Mouse (Mus musculus) heart, embryonic 12.5 days (tissue): Measurements from ENCODE around the gene Secisbp2. TPM values are rescaled to one million over a fixed set of nuclear protein-coding genes. Genes with fewer than 3 reads are reported as not detected.
A peak's percentile ranks its signal among the peaks of the same experiment; 100 is the strongest.

Experiments used
- ATAC-seq: fragments of 200-750 bp; cut with Nextera tagmentation; 2 replicates; pipeline ENCODE4 v1.8.0; 2017; ENCODE audit warnings: moderate TSS enrichment, moderate library complexity; ENCODE audit not compliant: insufficient number of reproducible peaks, low FRiP score
- H3K27ac ChIP-seq: fragments of 300-500 bp; sonication (generic); 2 replicates; pipeline ENCODE4 v1.5.1; 2016; ENCODE audit warnings: mild to moderate bottlenecking, moderate library complexity; ENCODE audit not compliant: poor library complexity, severe bottlenecking
- H3K27me3 ChIP-seq: fragments of 300-500 bp; sonication (generic); replicated peaks from 2 replicates; pipeline ENCODE4 v1.6.1; 2016; ENCODE audit warnings: mild to moderate bottlenecking, moderate library complexity
- H3K36me3 ChIP-seq: fragments of 300-500 bp; sonication (generic); 2 replicates; pipeline ENCODE4 v1.6.1; 2016; ENCODE audit warnings: mild to moderate bottlenecking, moderate library complexity
- H3K4me1 ChIP-seq: fragments of 300-500 bp; sonication (generic); replicated peaks from 2 replicates; pipeline ENCODE4 v1.6.1; 2016; ENCODE audit warnings: mild to moderate bottlenecking
- H3K4me2 ChIP-seq: fragments of 300-500 bp; sonication (generic); 2 replicates; pipeline ENCODE4 v1.6.1; 2016; ENCODE audit warnings: mild to moderate bottlenecking, moderate library complexity
- H3K4me3 ChIP-seq: fragments of 300-500 bp; sonication (generic); 2 replicates; pipeline ENCODE4 v1.5.1; 2016; ENCODE audit warnings: mild to moderate bottlenecking
- H3K9ac ChIP-seq: fragments of 300-500 bp; sonication (generic); 2 replicates; pipeline ENCODE4 v1.6.1; 2016; ENCODE audit warnings: mild to moderate bottlenecking, moderate library complexity
- H3K9me3 ChIP-seq: fragments of 300-500 bp; sonication (generic); replicated peaks from 2 replicates; pipeline ENCODE4 v1.6.1; 2016; ENCODE audit warnings: mild to moderate bottlenecking, moderate library complexity
- WGBS: fragments of 180-500 bp; shearing (Covaris S2); methylation state at CpG from one replicate; pipeline ENCODE4 v1.1.7; 2016; 5-methylcytosine and 5-hydroxymethylcytosine counted together
- polyA plus RNA-seq: library from polyadenylated mRNA; unstranded; fragments of >200 nt; fragmentation: Nextera tagmentation; extraction: Ambion mirVana; gene quantifications from 2 replicates; pipeline ENCODE4 v1.2.1, GENCODE M21; 2016

Secisbp2 gene
- polyA plus RNA-seq, 1 experiment from 2014 or later, result 27.9 TPM

DNA sequence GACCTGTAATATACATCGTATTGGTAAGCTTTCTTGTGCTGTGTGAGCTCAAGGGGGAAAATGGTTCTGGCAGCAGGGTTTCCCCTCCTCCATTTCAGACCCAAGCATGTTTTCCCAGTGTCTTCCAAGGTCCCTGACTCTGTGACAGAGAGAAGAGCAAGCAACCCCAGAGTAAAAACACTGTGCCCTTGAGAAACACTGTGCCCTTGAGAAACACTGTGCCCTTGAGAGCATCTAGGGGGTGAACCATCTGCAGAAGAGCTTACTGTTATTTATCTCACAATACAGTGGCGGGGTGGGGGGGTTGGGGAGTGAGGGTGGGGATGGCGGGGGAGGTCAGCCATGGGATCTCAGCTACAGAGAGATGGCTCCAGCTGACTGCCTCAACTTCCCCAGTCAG, 67.8 kb downstream of the Secisbp2 start:
- Histone ChIP-seq H3K9me3 (0 out of 2 replicates have a peak, but pooled peaks cover 5% of the 10 kb centered on the region), H3K4me3 (no peak overlapping the region), H3K27ac (no peak overlapping the region), H3K36me3 (peaks cover 22% of the 10 kb centered on the region), H3K4me1 (peaks cover 23% of the 10 kb centered on the region), H3K27me3 (no peaks in the 10 kb centered on the region; the same call in 1 of the 2 replicates), H3K4me2 (no peak overlapping the region), H3K9ac (no peak overlapping the region)
- no peak for ATAC-seq
- WGBS, result 81% methylated on average over 3 of the region's 3 CpGs

DNA sequence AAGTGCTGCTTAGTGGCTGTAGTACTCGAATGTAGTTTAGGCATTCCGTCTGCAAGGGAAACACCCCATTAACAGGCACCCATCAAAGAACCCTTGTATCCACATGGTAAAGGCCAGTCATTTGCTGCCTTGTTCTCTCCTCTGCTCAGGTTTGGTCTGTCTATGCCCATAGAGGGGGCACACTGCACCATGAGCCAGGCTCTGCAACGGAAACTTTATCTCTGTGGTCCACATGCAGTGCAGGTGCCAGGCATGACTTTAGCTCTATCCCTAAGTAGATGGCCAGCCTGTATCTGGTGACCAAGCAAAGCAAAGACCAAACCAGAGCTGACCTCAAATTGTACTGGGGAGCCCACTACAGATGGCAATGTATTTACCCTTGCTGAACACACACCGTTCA, 69.1 kb downstream of the Secisbp2 start:
- Histone ChIP-seq H3K36me3 (peaks cover 22% of the 10 kb centered on the region), H3K4me2 (no peak overlapping the region), H3K27me3 (no peaks in the 10 kb centered on the region; the same call in 1 of the 2 replicates), H3K27ac (no peak overlapping the region), H3K9ac (no peak overlapping the region), H3K9me3 (0 out of 2 replicates have a peak, but pooled peaks cover 5% of the 10 kb centered on the region), H3K4me3 (no peak overlapping the region), H3K4me1 (peaks cover 14% of the 10 kb centered on the region; the same call in 1 of the 2 replicates)
- no peak for ATAC-seq
- WGBS, result 87% methylated on average over 4 of the region's 4 CpGs

- 74% methylated on average over 5 of the region's 5 CpGs for WGBS
These were observed 71.6 kb downstream of the Secisbp2 start for GRCm38 (mm10) chr13:51723114-51723513.

GRCm38 (mm10) chr13:51724566-51724965, 73.1 kb downstream of the Secisbp2 start:
- WGBS, result 67% methylated on average over 6 of the region's 6 CpGs
- no peak overlapping the region for H3K4me3 ChIP-seq
- no peak for ATAC-seq
- H3K36me3 ChIP-seq, result peaks cover 11% of the 10 kb centered on the region
- H3K27ac ChIP-seq, result no peak overlapping the region
- H3K4me2 ChIP-seq, result no peak overlapping the region
- H3K4me1 ChIP-seq, result peaks cover 12% of the 10 kb centered on the region
- H3K9ac ChIP-seq, result no peak overlapping the region
- no peaks in the 10 kb centered on the region for H3K9me3 ChIP-seq
- H3K27me3 ChIP-seq, result no peaks in the 10 kb centered on the region; the same call in 1 of the 2 replicates

More at GRCm38 (mm10) chr13:51723114-51723513, 71.6 kb downstream of the Secisbp2 start:
- Histone ChIP-seq H3K36me3 (peaks cover 22% of the 10 kb centered on the region), H3K4me3 (no peak overlapping the region), H3K27ac (no peak overlapping the region), H3K4me1 (peaks cover 5% of the 10 kb centered on the region; the same call in 1 of the 2 replicates), H3K27me3 (no peaks in the 10 kb centered on the region; the same call in 1 of the 2 replicates), H3K9me3 (0 out of 2 replicates have a peak, but pooled peaks cover 5% of the 10 kb centered on the region), H3K9ac (no peak overlapping the region), H3K4me2 (no peak overlapping the region)
- ATAC-seq, result no peak

DNA sequence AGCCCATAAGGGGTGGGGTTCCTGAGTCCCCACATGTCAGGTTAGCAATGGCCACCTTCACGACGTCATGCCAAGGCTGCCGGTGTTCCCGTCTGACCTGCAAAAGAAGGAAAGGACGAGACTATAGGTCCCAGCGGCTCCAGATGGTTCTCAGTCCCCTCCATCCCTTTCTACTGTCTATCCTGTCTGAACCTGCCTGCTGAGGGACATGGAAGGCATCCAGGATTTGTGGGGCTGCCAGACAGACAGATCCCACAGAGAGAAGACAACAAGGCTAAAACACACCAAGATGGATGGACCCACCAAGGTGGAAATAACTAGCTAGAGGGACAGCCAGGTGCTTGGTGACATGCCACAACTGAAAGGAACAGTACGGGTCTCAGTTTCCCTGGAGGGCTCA, 73.9 kb downstream of the Secisbp2 start:
- Histone ChIP-seq H3K27ac (no peak overlapping the region), H3K9me3 (no peaks in the 10 kb centered on the region), H3K4me3 (no peak overlapping the region), H3K27me3 (no peaks in the 10 kb centered on the region; the same call in 1 of the 2 replicates), H3K4me2 (no peak overlapping the region), H3K4me1 (peaks cover 21% of the 10 kb centered on the region), H3K9ac (no peak overlapping the region), H3K36me3 (peaks cover 6% of the 10 kb centered on the region)
- no peak for ATAC-seq
- WGBS, result 83% methylated on average over 7 of the region's 7 CpGs

- Histone ChIP-seq H3K36me3 (peaks cover 1% of the 10 kb centered on the region; the same call in 1 of the 2 replicates), H3K4me3 (no peak overlapping the region), H3K9ac (no peak overlapping the region), H3K27ac (no peak overlapping the region), H3K4me2 (no peak overlapping the region), H3K4me1 (peaks cover 24% of the 10 kb centered on the region), H3K9me3 (no peaks in the 10 kb centered on the region), H3K27me3 (no peaks in the 10 kb centered on the region; the same call in 1 of the 2 replicates)
- no peak for ATAC-seq
- 73% methylated on average over 8 of the region's 8 CpGs for WGBS
These were observed 74.6 kb downstream of the Secisbp2 start for GRCm38 (mm10) chr13:51725926-51726574.

DNA sequence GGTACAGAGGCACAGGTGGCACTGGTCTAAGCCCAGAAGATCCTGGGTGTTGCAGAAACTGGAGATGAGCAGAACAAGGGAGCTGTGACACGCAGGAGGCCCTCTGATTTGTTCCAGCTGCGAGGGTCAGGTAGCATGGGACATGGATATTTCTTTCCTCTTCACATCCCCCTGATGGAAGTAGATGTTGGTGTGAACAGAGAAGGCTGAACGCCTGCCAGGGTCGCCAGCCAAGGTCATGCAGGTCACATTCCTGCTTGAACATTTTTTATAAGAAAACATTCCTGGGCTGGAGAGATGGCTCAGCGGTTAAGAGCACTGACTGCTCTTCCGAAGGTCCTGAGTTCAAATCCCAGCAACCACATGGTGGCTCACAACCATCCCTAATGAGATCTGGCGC, 75.9 kb downstream of the Secisbp2 start:
- Histone ChIP-seq H3K4me3 (no peak overlapping the region), H3K4me2 (no peak overlapping the region), H3K9me3 (no peaks in the 10 kb centered on the region), H3K27me3 (no peaks in the 10 kb centered on the region; the same call in 1 of the 2 replicates), H3K27ac (no peak overlapping the region), H3K9ac (no peak overlapping the region), H3K4me1 (peaks cover 22% of the 10 kb centered on the region), H3K36me3 (no peaks in the 10 kb centered on the region)
- ATAC-seq, result no peak
- 77% methylated on average over 7 of the region's 7 CpGs for WGBS

- no peaks in the 10 kb centered on the region for H3K9me3 ChIP-seq
- 16% methylated on average over 4 of the region's 4 CpGs for WGBS
- 0 out of 2 replicates have a peak overlapping the region, but pooled peaks have one; percentile 23 for H3K27ac ChIP-seq
- no peaks in the 10 kb centered on the region for H3K27me3 ChIP-seq
- H3K4me1 ChIP-seq, result peaks cover 22% of the 10 kb centered on the region
- H3K4me2 ChIP-seq, result no peak overlapping the region
- ATAC-seq, result no peak
- H3K36me3 ChIP-seq, result no peaks in the 10 kb centered on the region
- peak overlapping the region; percentile 1; the same call in 1 of the 2 replicates for H3K9ac ChIP-seq
- H3K4me3 ChIP-seq, result no peak overlapping the region
These were observed 78.4 kb downstream of the Secisbp2 start for GRCm38 (mm10) chr13:51729887-51730361.

DNA sequence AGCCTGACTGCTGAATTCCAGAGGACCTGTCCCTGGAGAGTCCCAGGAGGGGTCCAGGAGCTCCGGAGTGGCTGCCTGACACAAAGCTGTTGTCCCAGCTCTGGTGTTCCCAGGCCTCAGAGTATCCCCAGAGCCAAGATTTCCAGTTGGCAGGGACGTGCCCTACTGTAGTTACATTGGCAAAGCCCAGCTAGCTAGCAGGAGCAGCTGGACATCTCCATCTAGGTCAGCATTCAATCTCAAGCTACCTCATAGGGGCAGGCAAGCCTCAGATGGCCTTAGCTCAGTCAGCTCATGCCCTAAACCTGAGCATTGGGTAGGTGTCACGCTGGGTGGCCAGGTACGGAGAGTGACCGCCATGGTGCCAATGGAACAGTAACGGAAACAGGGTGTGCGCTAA, 80.0 kb downstream of the Secisbp2 start:
- Histone ChIP-seq H3K4me3 (no peak overlapping the region), H3K4me2 (no peak overlapping the region), H3K27ac (no peak overlapping the region), H3K27me3 (no peaks in the 10 kb centered on the region), H3K4me1 (peaks cover 30% of the 10 kb centered on the region), H3K36me3 (no peaks in the 10 kb centered on the region), H3K9me3 (no peaks in the 10 kb centered on the region), H3K9ac (no peak overlapping the region)
- no peak for ATAC-seq
- 93% methylated on average over 7 of the region's 7 CpGs for WGBS

DNA sequence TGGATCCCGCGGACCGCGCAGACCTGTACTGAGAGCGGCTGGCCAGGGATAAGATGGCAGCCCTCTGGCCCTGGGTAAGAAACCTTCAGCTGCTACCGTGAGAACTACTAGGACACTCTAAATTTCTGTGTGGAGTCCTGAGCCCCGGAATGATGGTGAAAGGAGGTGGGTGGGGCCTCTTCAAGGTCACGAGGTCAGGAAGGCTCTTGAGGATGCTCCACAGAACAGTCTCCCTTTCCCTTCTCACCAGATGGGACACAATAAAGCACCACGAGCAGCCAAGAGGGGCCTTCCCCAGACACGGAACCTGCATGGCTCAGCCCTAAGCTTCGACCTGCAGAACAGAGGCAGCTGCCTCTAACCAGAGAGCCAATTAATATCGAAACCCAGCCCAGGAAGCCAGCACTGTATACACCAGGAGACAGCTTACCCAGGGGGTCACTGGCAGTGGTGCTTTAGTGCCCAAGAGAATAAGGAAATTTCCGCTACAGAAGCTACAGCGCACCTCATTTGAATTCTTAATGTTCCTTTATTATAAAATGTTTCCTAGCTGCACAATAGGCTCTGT, 80.7 kb downstream of the Secisbp2 start:
- no peaks in the 10 kb centered on the region for H3K9me3 ChIP-seq
- H3K4me3 ChIP-seq, result no peak overlapping the region
- no peak overlapping the region for H3K4me2 ChIP-seq
- no peaks in the 10 kb centered on the region for H3K36me3 ChIP-seq
- H3K4me1 ChIP-seq, result peaks cover 35% of the 10 kb centered on the region
- 78% methylated on average over 14 of the region's 14 CpGs for WGBS
- H3K27ac ChIP-seq, result no peak overlapping the region
- no peak overlapping the region for H3K9ac ChIP-seq
- no peak for ATAC-seq
- H3K27me3 ChIP-seq, result no peaks in the 10 kb centered on the region
